ENCODE assay signal across 17 mouse cellular contexts in genomic region chr11:102265816-102266215, GRCm38 (mm10). TPM values are rescaled to one million over a fixed set of nuclear protein-coding genes. Genes with fewer than 3 reads are reported as not detected.
DNase-seq lines count a peak whose midpoint lies in the region; ATAC-seq lines count a peak whose summit lies in the region.
"Had no signal": no experiment of that assay in that cellular context is flagged by ENCODE, and none has a peak within 500 bp of the region (broad histone marks: within the 10 kb centered on the region; RNA-seq: fewer than 3 reads in every experiment).

No protein-coding gene starts in this region.

- H3K4me3 ChIP-seq in heart, embryonic 10.5 days, result no peak overlapping the region
- no peak overlapping the region for H3K4me3 ChIP-seq in heart, embryonic 11.5 days (ENCODE audit: low read depth, low read length)
- no peak overlapping the region for H3K4me3 ChIP-seq in midbrain, embryonic 10.5 days
- H3K4me3 ChIP-seq in midbrain, embryonic 15.5 days, result no peak overlapping the region
- no peak overlapping the region for H3K4me3 ChIP-seq in limb, embryonic 13.5 days
- H3K4me3 ChIP-seq: embryonic facial prominence, embryonic 12.5 days; forebrain, embryonic 10.5 days; liver, embryonic 13.5 days; megakaryocyte, embryonic 14.5 days; myocyte had no signal

- H3K4me2 ChIP-seq in heart, embryonic 11.5 days, result no peak overlapping the region
- no peak overlapping the region for H3K4me2 ChIP-seq in midbrain, embryonic 15.5 days
- no peak overlapping the region for H3K4me2 ChIP-seq in limb, embryonic 13.5 days (replicated peaks)
- H3K4me2 ChIP-seq: embryonic facial prominence, embryonic 12.5 days; liver, embryonic 13.5 days had no signal

- peaks cover 30% of the 10 kb centered on the region for H3K4me1 ChIP-seq in heart, embryonic 10.5 days
- H3K4me1 ChIP-seq in heart, embryonic 11.5 days (ENCODE audit: control insufficient read depth, insufficient read depth, low read length), result peaks cover 3% of the 10 kb centered on the region; the same call in 1 of the 2 replicates
- H3K4me1 ChIP-seq in midbrain, embryonic 10.5 days, result peaks cover 17% of the 10 kb centered on the region
- H3K4me1 ChIP-seq in midbrain, embryonic 15.5 days, result peaks cover 6% of the 10 kb centered on the region
- peaks cover 11% of the 10 kb centered on the region for H3K4me1 ChIP-seq in limb, embryonic 13.5 days

- H3K9ac ChIP-seq in heart, embryonic 11.5 days (ENCODE audit: low read depth, low read length), result no peak overlapping the region
- no peak overlapping the region for H3K9ac ChIP-seq in midbrain, embryonic 15.5 days
- H3K9ac ChIP-seq in limb, embryonic 13.5 days, result peak overlapping the region; percentile 45; the same call in 1 of the 2 replicates
- H3K9ac ChIP-seq: embryonic facial prominence, embryonic 12.5 days; liver, embryonic 13.5 days had no signal

- no peak for ATAC-seq in heart, embryonic 11.5 days (replicated peaks; ENCODE audit: insufficient number of reproducible peaks, low FRiP score, low TSS enrichment)
- ATAC-seq in midbrain, embryonic 15.5 days (replicated peaks), result no peak
- ATAC-seq in limb, embryonic 13.5 days (ENCODE audit: low FRiP score, low read depth), result no peak

- WGBS in heart, embryonic 10.5 days, result 58% methylated on average over 14 of the region's 14 CpGs
- 61% methylated on average over 14 of the region's 14 CpGs for WGBS in heart, embryonic 11.5 days (ENCODE audit: insufficient replicate concordance)
- WGBS in midbrain, embryonic 10.5 days, result 67% methylated on average over 14 of the region's 14 CpGs
- 71% methylated on average over 14 of the region's 14 CpGs for WGBS in midbrain, embryonic 15.5 days
- WGBS in limb, embryonic 13.5 days, result 67% methylated on average over 14 of the region's 14 CpGs

- H3K27me3 ChIP-seq in heart, embryonic 10.5 days (ENCODE audit: insufficient read depth, poor library complexity, severe bottlenecking), result 0 out of 2 replicates have a peak, but pooled peaks cover 11% of the 10 kb centered on the region
- no peaks in the 10 kb centered on the region for H3K27me3 ChIP-seq in heart, embryonic 11.5 days (ENCODE audit: control insufficient read depth, insufficient read depth, low read length)
- H3K27me3 ChIP-seq in midbrain, embryonic 10.5 days (ENCODE audit: low read depth, poor library complexity, severe bottlenecking), result no peaks in the 10 kb centered on the region
- no peaks in the 10 kb centered on the region for H3K27me3 ChIP-seq in midbrain, embryonic 15.5 days (replicated peaks)
- H3K27me3 ChIP-seq in limb, embryonic 13.5 days, result no peaks in the 10 kb centered on the region
- H3K27me3 ChIP-seq: embryonic facial prominence, embryonic 12.5 days; liver, embryonic 13.5 days had no signal

- H3K9me3 ChIP-seq in heart, embryonic 10.5 days, result no peaks in the 10 kb centered on the region
- no peaks in the 10 kb centered on the region for H3K9me3 ChIP-seq in heart, embryonic 11.5 days (replicated peaks; ENCODE audit: control insufficient read depth, low read length)
- H3K9me3 ChIP-seq in midbrain, embryonic 10.5 days (replicated peaks), result no peaks in the 10 kb centered on the region
- H3K9me3 ChIP-seq in midbrain, embryonic 15.5 days, result no peaks in the 10 kb centered on the region
- no peaks in the 10 kb centered on the region for H3K9me3 ChIP-seq in limb, embryonic 13.5 days
- H3K9me3 ChIP-seq: embryonic facial prominence, embryonic 12.5 days; forebrain, embryonic 10.5 days; liver, embryonic 13.5 days; megakaryocyte, embryonic 14.5 days had no signal

- no peak for DNase-seq in heart, embryonic 10.5 days (ENCODE audit: low spot score)
- DNase-seq in midbrain, embryonic 10.5 days (ENCODE audit: low spot score), result no peak
- peak; percentile 63 for DNase-seq in cerebellum, adult 9-10 months
- DNase-seq in layer of hippocampus, postnatal 10 days (ENCODE audit: low spot score in 2 of 2), result no peak
- DNase-seq in urinary bladder, postnatal 36 days (ENCODE audit: low spot score in 2 of 2), result no peak
- DNase-seq: heart, postnatal 10 days; liver, embryonic 13.5 days; thymus, postnatal 25 days had no signal

- peaks cover 38% of the 10 kb centered on the region for H3K36me3 ChIP-seq in heart, embryonic 10.5 days
- peaks cover 3% of the 10 kb centered on the region; the same call in 1 of the 2 replicates for H3K36me3 ChIP-seq in heart, embryonic 11.5 days (ENCODE audit: control insufficient read depth, insufficient read depth, low read length)
- peaks cover 46% of the 10 kb centered on the region for H3K36me3 ChIP-seq in midbrain, embryonic 10.5 days
- no peaks in the 10 kb centered on the region for H3K36me3 ChIP-seq in midbrain, embryonic 15.5 days (replicated peaks)
- H3K36me3 ChIP-seq in limb, embryonic 13.5 days, result peaks cover 35% of the 10 kb centered on the region

- H3K27ac ChIP-seq in heart, embryonic 10.5 days, result peak overlapping the region; percentile 62
- no peak overlapping the region for H3K27ac ChIP-seq in heart, embryonic 11.5 days (ENCODE audit: low read depth, low read length)
- peak overlapping the region; percentile 0 for H3K27ac ChIP-seq in midbrain, embryonic 10.5 days (replicated peaks)
- H3K27ac ChIP-seq in midbrain, embryonic 15.5 days, result no peak overlapping the region
- no peak overlapping the region for H3K27ac ChIP-seq in limb, embryonic 13.5 days
- H3K27ac ChIP-seq: embryonic facial prominence, embryonic 12.5 days; forebrain, embryonic 10.5 days; kidney, postnatal 0 days; liver, embryonic 13.5 days had no signal

RNA-seq across cellular contexts. Expression of gene Asb16, which starts 2.7 kb away (rescaled TPM):
- 0.06 and 0.08 TPM in 2 replicates for polyA plus RNA-seq in heart, embryonic 10.5 days (2016; fragmentation: Nextera tagmentation; extraction: Ambion mirVana)
- 0.23 TPM in 1 of 2 replicates, not detected in the other for polyA plus RNA-seq in heart, embryonic 11.5 days (2014; fragmentation: Nextera tagmentation; extraction: Ambion mirVana)
- polyA plus RNA-seq in midbrain, embryonic 10.5 days (2016; fragmentation: Nextera tagmentation; extraction: Ambion mirVana), result 0.05 TPM in 1 of 2 replicates, not detected in the other
- polyA plus RNA-seq in midbrain, embryonic 15.5 days (2015; fragmentation: Nextera tagmentation; extraction: Ambion mirVana), result 0.05 TPM in 1 of 2 replicates, not detected in the other
- polyA plus RNA-seq in limb, embryonic 13.5 days (2015; fragmentation: Nextera tagmentation; extraction: Ambion mirVana), result 0.22 TPM in 2 replicates
- total RNA-seq in layer of hippocampus, postnatal 10 days (2021), result under 1 TPM; 0.64 to 0.76 TPM
- total RNA-seq: neutrophil, adult 5-6 weeks had no signal
- polyA plus RNA-seq: kidney, postnatal 0 days had no signal

RNA-seq across cellular contexts. Expression of gene BC030867, which starts 17.1 kb away (rescaled TPM):
- polyA plus RNA-seq in heart, embryonic 10.5 days (2016; fragmentation: Nextera tagmentation; extraction: Ambion mirVana), result 16.5 and 19.4 TPM in 2 replicates
- 12.7 and 13.2 TPM in 2 replicates for polyA plus RNA-seq in heart, embryonic 11.5 days (2014; fragmentation: Nextera tagmentation; extraction: Ambion mirVana)
- polyA plus RNA-seq in midbrain, embryonic 10.5 days (2016; fragmentation: Nextera tagmentation; extraction: Ambion mirVana), result 25.8 and 27.3 TPM in 2 replicates
- 2.2 and 2.5 TPM in 2 replicates for polyA plus RNA-seq in midbrain, embryonic 15.5 days (2015; fragmentation: Nextera tagmentation; extraction: Ambion mirVana)
- polyA plus RNA-seq in limb, embryonic 13.5 days (2015; fragmentation: Nextera tagmentation; extraction: Ambion mirVana), result 15.8 and 16.1 TPM in 2 replicates
- total RNA-seq in layer of hippocampus, postnatal 10 days (2021), result 1 to 10 TPM in 1 of 2 experiments, under 1 TPM in 1; 0.94 to 1.0 TPM
- total RNA-seq: neutrophil, adult 5-6 weeks had no signal

RNA-seq across cellular contexts. Expression of gene Tmub2, which starts 18.9 kb away (rescaled TPM):
- polyA plus RNA-seq in heart, embryonic 10.5 days (2016; fragmentation: Nextera tagmentation; extraction: Ambion mirVana), result 40.1 and 41.8 TPM in 2 replicates
- polyA plus RNA-seq in heart, embryonic 11.5 days (2014; fragmentation: Nextera tagmentation; extraction: Ambion mirVana), result 40.1 and 40.5 TPM in 2 replicates
- polyA plus RNA-seq in midbrain, embryonic 10.5 days (2016; fragmentation: Nextera tagmentation; extraction: Ambion mirVana), result 51.3 and 60.5 TPM in 2 replicates
- polyA plus RNA-seq in midbrain, embryonic 15.5 days (2015; fragmentation: Nextera tagmentation; extraction: Ambion mirVana), result 82.3 and 84.4 TPM in 2 replicates
- polyA plus RNA-seq in limb, embryonic 13.5 days (2015; fragmentation: Nextera tagmentation; extraction: Ambion mirVana), result 52.8 and 57.3 TPM in 2 replicates
- total RNA-seq in layer of hippocampus, postnatal 10 days (2021), result 10 to 100 TPM; 55.2 to 60.4 TPM

RNA-seq across cellular contexts. Expression of gene Atxn7l3, which starts 30.6 kb away (rescaled TPM):
- polyA plus RNA-seq in heart, embryonic 10.5 days (2016; fragmentation: Nextera tagmentation; extraction: Ambion mirVana), result 9.1 and 14.3 TPM in 2 replicates
- polyA plus RNA-seq in heart, embryonic 11.5 days (2014; fragmentation: Nextera tagmentation; extraction: Ambion mirVana), result 9.9 and 12.0 TPM in 2 replicates
- 13.9 and 16.5 TPM in 2 replicates for polyA plus RNA-seq in midbrain, embryonic 10.5 days (2016; fragmentation: Nextera tagmentation; extraction: Ambion mirVana)
- 31.6 and 31.8 TPM in 2 replicates for polyA plus RNA-seq in midbrain, embryonic 15.5 days (2015; fragmentation: Nextera tagmentation; extraction: Ambion mirVana)
- 20.7 and 21.4 TPM in 2 replicates for polyA plus RNA-seq in limb, embryonic 13.5 days (2015; fragmentation: Nextera tagmentation; extraction: Ambion mirVana)
- total RNA-seq in layer of hippocampus, postnatal 10 days (2021), result 100 to 1,000 TPM; 146 to 150 TPM

RNA-seq across cellular contexts. Expression of gene Hdac5, which starts 35.9 kb away (rescaled TPM):
- 84.9 and 103 TPM in 2 replicates for polyA plus RNA-seq in heart, embryonic 10.5 days (2016; fragmentation: Nextera tagmentation; extraction: Ambion mirVana)
- polyA plus RNA-seq in heart, embryonic 11.5 days (2014; fragmentation: Nextera tagmentation; extraction: Ambion mirVana), result 42.8 and 45.3 TPM in 2 replicates
- 57.3 and 68.9 TPM in 2 replicates for polyA plus RNA-seq in midbrain, embryonic 10.5 days (2016; fragmentation: Nextera tagmentation; extraction: Ambion mirVana)
- 90.3 and 105 TPM in 2 replicates for polyA plus RNA-seq in midbrain, embryonic 15.5 days (2015; fragmentation: Nextera tagmentation; extraction: Ambion mirVana)
- 61.9 and 68.6 TPM in 2 replicates for polyA plus RNA-seq in limb, embryonic 13.5 days (2015; fragmentation: Nextera tagmentation; extraction: Ambion mirVana)
- 100 to 1,000 TPM; 164 to 207 TPM for total RNA-seq in layer of hippocampus, postnatal 10 days (2021)

Comparison
In these comparisons a context has a peak if more than half of its experiments do, and no peak if none do; other contexts are left out.
1. H3K27ac ChIP-seq: peak in heart, embryonic 10.5 days (single experiment) and midbrain, embryonic 10.5 days (single experiment); none in heart, embryonic 11.5 days (single experiment), midbrain, embryonic 15.5 days (single experiment) and limb, embryonic 13.5 days (single experiment).